Mouse (Mus musculus) heart, adult 2 months (tissue): ENCODE data around the gene Vmn2r19.

Source experiments
- CTCF ChIP-seq: fragments of 200-600 bp; IDR thresholded peaks from 2 replicates; pipeline ENCODE4 v1.8.1; 2022; ENCODE audit warnings: antibody characterized with exemption, mild to moderate bottlenecking, moderate library complexity
- EP300 ChIP-seq: fragments of 200-500 bp; IDR thresholded peaks from 2 replicates; pipeline ENCODE4 v1.6.1; 2011; ENCODE audit warnings: low read depth, low read length, control low read depth; ENCODE audit not compliant: insufficient read depth

GRCm38 (mm10) chr6:123346141-123346540, 38.0 kb downstream of the Vmn2r19 start:
- no peak for TF ChIP-seq EP300
- TF ChIP-seq CTCF, result no peak
